ENCODE assay signal across 23 mouse cellular contexts in genomic region chr17:80488918-80489317, GRCm38 (mm10). TPM values are rescaled to one million over a fixed set of nuclear protein-coding genes. Genes with fewer than 3 reads are reported as not detected.
DNase-seq lines count a peak whose midpoint lies in the region; ATAC-seq and TF ChIP-seq lines count a peak whose summit lies in the region.
"Had no signal": no experiment of that assay in that cellular context is flagged by ENCODE, and none has a peak within 500 bp of the region (broad histone marks: within the 10 kb centered on the region; RNA-seq: fewer than 3 reads in every experiment).

No protein-coding gene starts in this region.

- H3K27me3 ChIP-seq in forebrain, embryonic 15.5 days: no peaks in the 10 kb centered on the region
- H3K27me3 ChIP-seq in forebrain, embryonic 11.5 days (ENCODE audit: control insufficient read depth, insufficient read depth, low read length): no peaks in the 10 kb centered on the region
- H3K27me3 ChIP-seq in heart, embryonic 16.5 days (ENCODE audit: control insufficient read depth, insufficient read depth, low read length): no peaks in the 10 kb centered on the region
- no peaks in the 10 kb centered on the region for H3K27me3 ChIP-seq in heart, embryonic 12.5 days (replicated peaks)
- H3K27me3 ChIP-seq in limb, embryonic 14.5 days (ENCODE audit: control insufficient read depth, insufficient read depth, low read length): no peaks in the 10 kb centered on the region
- H3K27me3 ChIP-seq in limb, embryonic 10.5 days (ENCODE audit: low read depth, poor library complexity, severe bottlenecking): no peaks in the 10 kb centered on the region
- no peaks in the 10 kb centered on the region for H3K27me3 ChIP-seq in cerebellum, adult 2 months (ENCODE audit: control insufficient read depth, insufficient read depth, low read length)
- H3K27me3 ChIP-seq: embryonic facial prominence, embryonic 12.5 days; hindbrain, embryonic 15.5 days; limb, embryonic 13.5 days; liver, embryonic 13.5 days; midbrain, embryonic 12.5 days; neural tube, embryonic 15.5 days had no signal

- H3K4me1 ChIP-seq in forebrain, embryonic 15.5 days: no peaks in the 10 kb centered on the region
- no peaks in the 10 kb centered on the region for H3K4me1 ChIP-seq in forebrain, embryonic 11.5 days (replicated peaks; ENCODE audit: control insufficient read depth, insufficient read depth, low read length)
- peaks cover 8% of the 10 kb centered on the region for H3K4me1 ChIP-seq in heart, embryonic 16.5 days (ENCODE audit: control insufficient read depth, insufficient read depth, low read length)
- peaks cover 3% of the 10 kb centered on the region; the same call in 1 of the 2 replicates for H3K4me1 ChIP-seq in heart, embryonic 12.5 days (replicated peaks)
- 0 out of 2 replicates have a peak, but pooled peaks cover 3% of the 10 kb centered on the region for H3K4me1 ChIP-seq in limb, embryonic 14.5 days (ENCODE audit: control insufficient read depth, insufficient read depth, low read length)
- H3K4me1 ChIP-seq in limb, embryonic 10.5 days: no peaks in the 10 kb centered on the region
- no peaks in the 10 kb centered on the region for H3K4me1 ChIP-seq in cerebellum, adult 2 months (ENCODE audit: control insufficient read depth, insufficient read depth, low read length)
- H3K4me1 ChIP-seq: embryonic facial prominence, embryonic 12.5 days; hindbrain, embryonic 15.5 days; limb, embryonic 13.5 days; midbrain, embryonic 12.5 days; neural tube, embryonic 15.5 days had no signal

- no peak for TF ChIP-seq CTCF in cerebellum, adult 2 months (IDR thresholded peaks at IDR 0.05; ENCODE audit: borderline replicate concordance, insufficient read depth, low read depth, low read length)

- no peak for TF ChIP-seq POLR2A in limb, embryonic 14.5 days (IDR thresholded peaks at IDR 0.05; ENCODE audit: borderline replicate concordance, extremely low read depth, insufficient read depth, insufficient read length)
- no peak for TF ChIP-seq POLR2A in cerebellum, adult 2 months (IDR thresholded peaks at IDR 0.05; ENCODE audit: borderline replicate concordance, insufficient read depth, low read length)

- ATAC-seq in forebrain, embryonic 15.5 days (replicated peaks): no peak
- ATAC-seq in forebrain, embryonic 11.5 days (replicated peaks; ENCODE audit: low FRiP score): no peak
- ATAC-seq in heart, embryonic 16.5 days (replicated peaks; ENCODE audit: extremely low read depth, insufficient read depth, low FRiP score): no peak; the same call in 1 of the 2 replicates
- no peak for ATAC-seq in heart, embryonic 12.5 days (ENCODE audit: insufficient number of reproducible peaks, low FRiP score)
- peak; percentile 30; the same call in 1 of the 2 replicates for ATAC-seq in limb, embryonic 14.5 days (ENCODE audit: low FRiP score, low read depth)
- ATAC-seq: forebrain, postnatal 0 days had no signal

- H3K4me2 ChIP-seq in forebrain, embryonic 15.5 days (replicated peaks): no peak overlapping the region
- H3K4me2 ChIP-seq in forebrain, embryonic 11.5 days (ENCODE audit: low read depth, low read length, severe bottlenecking): no peak overlapping the region
- no peak overlapping the region for H3K4me2 ChIP-seq in heart, embryonic 16.5 days (ENCODE audit: low read depth, low read length)
- H3K4me2 ChIP-seq in heart, embryonic 12.5 days: no peak overlapping the region
- no peak overlapping the region for H3K4me2 ChIP-seq in limb, embryonic 14.5 days (replicated peaks; ENCODE audit: low read depth, low read length, severe bottlenecking)
- H3K4me2 ChIP-seq: embryonic facial prominence, embryonic 12.5 days; hindbrain, embryonic 15.5 days; limb, embryonic 13.5 days; liver, embryonic 13.5 days; midbrain, embryonic 12.5 days; neural tube, embryonic 15.5 days had no signal

- no peak overlapping the region for H3K9ac ChIP-seq in forebrain, embryonic 15.5 days (replicated peaks)
- H3K9ac ChIP-seq in forebrain, embryonic 11.5 days (ENCODE audit: low read length): no peak overlapping the region
- H3K9ac ChIP-seq in heart, embryonic 16.5 days (ENCODE audit: low read length): no peak overlapping the region
- H3K9ac ChIP-seq in heart, embryonic 12.5 days: no peak overlapping the region
- H3K9ac ChIP-seq in limb, embryonic 14.5 days (ENCODE audit: low read depth, low read length, severe bottlenecking): no peak overlapping the region
- H3K9ac ChIP-seq: embryonic facial prominence, embryonic 12.5 days; forebrain, postnatal 0 days; hindbrain, embryonic 15.5 days; limb, embryonic 13.5 days; liver, embryonic 13.5 days; midbrain, embryonic 12.5 days; neural tube, embryonic 15.5 days had no signal

- no peak overlapping the region for H3K4me3 ChIP-seq in forebrain, embryonic 15.5 days
- H3K4me3 ChIP-seq in forebrain, embryonic 11.5 days (ENCODE audit: low read depth, low read length): no peak overlapping the region
- no peak overlapping the region for H3K4me3 ChIP-seq in heart, embryonic 16.5 days (ENCODE audit: low read length)
- H3K4me3 ChIP-seq in heart, embryonic 12.5 days: no peak overlapping the region
- no peak overlapping the region for H3K4me3 ChIP-seq in limb, embryonic 14.5 days (replicated peaks; ENCODE audit: low read length)
- no peak overlapping the region for H3K4me3 ChIP-seq in limb, embryonic 10.5 days
- no peak overlapping the region for H3K4me3 ChIP-seq in cerebellum, adult 2 months (replicated peaks; ENCODE audit: insufficient read depth, low read depth, low read length)
- H3K4me3 ChIP-seq: embryonic facial prominence, embryonic 12.5 days; hindbrain, embryonic 15.5 days; limb, embryonic 13.5 days; liver, embryonic 13.5 days; midbrain, embryonic 12.5 days; neural tube, embryonic 15.5 days had no signal

- WGBS in forebrain, embryonic 15.5 days: 55% methylated on average over 3 of the region's 3 CpGs
- WGBS in forebrain, embryonic 11.5 days: 79% methylated on average over 3 of the region's 3 CpGs
- 42% methylated on average over 3 of the region's 3 CpGs for WGBS in heart, embryonic 16.5 days
- 54% methylated on average over 3 of the region's 3 CpGs for WGBS in heart, embryonic 12.5 days
- WGBS in limb, embryonic 14.5 days: 61% methylated on average over 3 of the region's 3 CpGs
- WGBS in limb, embryonic 10.5 days: 87% methylated on average over 3 of the region's 3 CpGs
- WGBS in cerebellum, adult 2 months: 36% methylated on average over 3 of the region's 3 CpGs

- no peaks in the 10 kb centered on the region for H3K9me3 ChIP-seq in forebrain, embryonic 15.5 days
- no peaks in the 10 kb centered on the region for H3K9me3 ChIP-seq in forebrain, embryonic 11.5 days (ENCODE audit: control insufficient read depth, low read length)
- no peaks in the 10 kb centered on the region for H3K9me3 ChIP-seq in heart, embryonic 16.5 days (replicated peaks; ENCODE audit: control insufficient read depth, low read length)
- no peaks in the 10 kb centered on the region for H3K9me3 ChIP-seq in heart, embryonic 12.5 days (replicated peaks)
- no peaks in the 10 kb centered on the region for H3K9me3 ChIP-seq in limb, embryonic 14.5 days (ENCODE audit: control insufficient read depth, low read length)
- no peaks in the 10 kb centered on the region for H3K9me3 ChIP-seq in limb, embryonic 10.5 days (replicated peaks)
- H3K9me3 ChIP-seq: embryonic facial prominence, embryonic 12.5 days; hindbrain, embryonic 15.5 days; limb, embryonic 13.5 days; liver, embryonic 13.5 days; midbrain, embryonic 12.5 days; neural tube, embryonic 15.5 days had no signal

- H3K36me3 ChIP-seq in forebrain, embryonic 15.5 days: no peaks in the 10 kb centered on the region
- no peaks in the 10 kb centered on the region for H3K36me3 ChIP-seq in forebrain, embryonic 11.5 days (ENCODE audit: control insufficient read depth, insufficient read depth, low read length)
- H3K36me3 ChIP-seq in heart, embryonic 16.5 days (ENCODE audit: control insufficient read depth, insufficient read depth): no peaks in the 10 kb centered on the region
- no peaks in the 10 kb centered on the region for H3K36me3 ChIP-seq in heart, embryonic 12.5 days
- no peaks in the 10 kb centered on the region for H3K36me3 ChIP-seq in limb, embryonic 14.5 days (ENCODE audit: control insufficient read depth, insufficient read depth, low read length)
- no peaks in the 10 kb centered on the region for H3K36me3 ChIP-seq in limb, embryonic 10.5 days
- H3K36me3 ChIP-seq: embryonic facial prominence, embryonic 12.5 days; hindbrain, embryonic 15.5 days; limb, embryonic 13.5 days; liver, embryonic 13.5 days; midbrain, embryonic 12.5 days; neural tube, embryonic 15.5 days had no signal

- 0 out of 2 replicates have a peak overlapping the region, but pooled peaks have one; percentile 5 for H3K27ac ChIP-seq in forebrain, embryonic 15.5 days (replicated peaks)
- no peak overlapping the region for H3K27ac ChIP-seq in forebrain, embryonic 11.5 days (ENCODE audit: low read depth, low read length)
- H3K27ac ChIP-seq in heart, embryonic 16.5 days (ENCODE audit: low read length): peak overlapping the region; percentile 73
- H3K27ac ChIP-seq in heart, embryonic 12.5 days (ENCODE audit: poor library complexity, severe bottlenecking): no peak overlapping the region
- H3K27ac ChIP-seq in limb, embryonic 14.5 days (replicated peaks; ENCODE audit: low read depth, low read length): no peak overlapping the region
- H3K27ac ChIP-seq in limb, embryonic 10.5 days: no peak overlapping the region
- H3K27ac ChIP-seq in cerebellum, adult 2 months (ENCODE audit: insufficient read depth, low read length): no peak overlapping the region
- H3K27ac ChIP-seq: embryonic facial prominence, embryonic 12.5 days; hindbrain, embryonic 15.5 days; limb, embryonic 13.5 days; liver, embryonic 13.5 days; midbrain, embryonic 12.5 days; neural tube, embryonic 15.5 days had no signal

- DNase-seq in forebrain, embryonic 11.5 days (ENCODE audit: low spot score): no peak
- DNase-seq in limb, embryonic 14.5 days (ENCODE audit: low spot score): peak; percentile 38
- no peak for DNase-seq in limb, embryonic 10.5 days (ENCODE audit: low spot score)
- DNase-seq in NIH3T3 (ENCODE audit: low read depth): peak; percentile 78
- no peak for DNase-seq in cerebellum, adult 2 months
- DNase-seq: adrenal gland, adult 2 months; cerebellum, adult 11-12 months; cerebellum, postnatal 14 days; forebrain, postnatal 0 days; gastrocnemius, postnatal 14 days; kidney, postnatal 25 days; liver, embryonic 13.5 days; lung, adult 2 months; thymus, adult 18-20 months; thymus, postnatal 36 days had no signal

RNA-seq across cellular contexts. Expression of gene Sos1, which starts 8.7 kb away (rescaled TPM):
- 7.2 and 7.5 TPM in 2 replicates for polyA plus RNA-seq in forebrain, embryonic 15.5 days (2015; fragmentation: Nextera tagmentation; extraction: Ambion mirVana)
- polyA plus RNA-seq in forebrain, embryonic 11.5 days (2014; fragmentation: Nextera tagmentation; extraction: Ambion mirVana): 8.8 and 11.0 TPM in 2 replicates
- 2.3 TPM in 2 replicates for polyA plus RNA-seq in heart, embryonic 16.5 days (2015; fragmentation: Nextera tagmentation; extraction: Ambion mirVana)
- polyA plus RNA-seq in heart, embryonic 12.5 days (2016; fragmentation: Nextera tagmentation; extraction: Ambion mirVana): 4.8 and 5.4 TPM in 2 replicates
- 9.9 and 10.5 TPM in 2 replicates for polyA plus RNA-seq in limb, embryonic 14.5 days (2012; rRNA removed)
- 10.3 and 10.8 TPM in 2 replicates for polyA plus RNA-seq in limb, embryonic 14.5 days (2014; fragmentation: Nextera tagmentation; extraction: Ambion mirVana)
- polyA plus RNA-seq in limb, embryonic 10.5 days (2016; fragmentation: Nextera tagmentation; extraction: Ambion mirVana): 4.2 and 4.6 TPM in 2 replicates
- polyA plus RNA-seq in cerebellum, adult 2 months (2012; rRNA removed): 18.8 and 19.3 TPM in 2 replicates

Comparison
In these comparisons a context has a peak if more than half of its experiments do, and no peak if none do; other contexts are left out.
1. H3K27ac ChIP-seq: peak in forebrain, embryonic 15.5 days (single experiment) and heart, embryonic 16.5 days (single experiment); none in forebrain, embryonic 11.5 days (single experiment), heart, embryonic 12.5 days (single experiment), limb, embryonic 14.5 days (single experiment), limb, embryonic 10.5 days (single experiment) and cerebellum, adult 2 months (single experiment).
2. DNase-seq: peak in limb, embryonic 14.5 days (single experiment) and NIH3T3 (single experiment); none in forebrain, embryonic 11.5 days (single experiment), limb, embryonic 10.5 days (single experiment) and cerebellum, adult 2 months (0 of 2).